Mouse (Mus musculus) C2C12 (cell line): Measurements from ENCODE around the gene Sypl2. TPM values are rescaled to one million over a fixed set of nuclear protein-coding genes. Genes with fewer than 3 reads are reported as not detected.
A peak's percentile ranks its signal among the peaks of the same experiment; 100 is the strongest.

Experiments
- H3K27me3 ChIP-seq: one replicate; pipeline ENCODE4 v1.6.1; 2011; ENCODE audit not compliant: control insufficient read depth, insufficient read depth, insufficient read length
- H3K36me3 ChIP-seq: one replicate; pipeline ENCODE4 v1.6.1; 2011; ENCODE audit not compliant: control insufficient read depth, insufficient read depth
- H3K4me3 ChIP-seq: one replicate; pipeline ENCODE4 v1.5.1; 2011; ENCODE audit warnings: mild to moderate bottlenecking, control low read depth; ENCODE audit not compliant: poor library complexity, insufficient read depth, severe bottlenecking
- H3K79me2 ChIP-seq: one replicate; pipeline ENCODE4 v1.6.1; 2011; ENCODE audit not compliant: control insufficient read depth, insufficient read depth
- H3K79me3 ChIP-seq: one replicate; pipeline ENCODE4 v1.6.1; 2011; ENCODE audit warnings: low read depth, control low read depth
- H3ac ChIP-seq: one replicate; pipeline ENCODE3; 2011; ENCODE audit warnings: low read depth; ENCODE audit not compliant: control insufficient read depth, insufficient read length
- CEBPB ChIP-seq: IDR thresholded peaks from one replicate; pipeline ENCODE4 v1.6.1; 2011; ENCODE audit warnings: low read depth, mild to moderate bottlenecking, control low read depth, moderate library complexity
- CTCF ChIP-seq: IDR thresholded peaks from one replicate; pipeline ENCODE4 v1.5.1; 2011; ENCODE audit not compliant: control insufficient read depth, insufficient read depth, insufficient read length
- FOSL1 ChIP-seq: IDR thresholded peaks from one replicate; pipeline ENCODE4 v1.8.0; 2011; ENCODE audit warnings: mild to moderate bottlenecking, low read length; ENCODE audit not compliant: poor library complexity, insufficient read depth, severe bottlenecking
- MAX ChIP-seq: IDR thresholded peaks from one replicate; pipeline ENCODE4 v1.6.1; 2011; ENCODE audit warnings: mild to moderate bottlenecking, control low read depth
- MYOD1 ChIP-seq: IDR thresholded peaks from one replicate; pipeline ENCODE4 v1.6.1; 2011; ENCODE audit warnings: low read depth; ENCODE audit not compliant: control insufficient read depth, insufficient read length
- MYOG ChIP-seq: IDR thresholded peaks from one replicate; pipeline ENCODE4 v1.6.1; 2011; ENCODE audit not compliant: control insufficient read depth, insufficient read length; ENCODE audit errors: extremely low read depth
- USF1 ChIP-seq: IDR thresholded peaks from one replicate; pipeline ENCODE4 v1.6.1; 2011; ENCODE audit warnings: low read depth, mild to moderate bottlenecking, control low read depth, moderate library complexity
- long read RNA-seq, 2 experiments: library from polyadenylated mRNA; unstranded; transcript quantifications; one replicate each; pipeline ENCODE4 v2.0.0; 2019 to 2020
- polyA plus RNA-seq: library from polyadenylated mRNA; unstranded; fragments of >200 nt; fragmentation: generic; extraction: Trizol; gene quantifications from one replicate; pipeline ENCODE4 v1.2.1, GENCODE M21; 2012; ENCODE audit warnings: missing spikeins

The Sypl2 gene
- polyA plus RNA-seq, result not detected
- long read RNA-seq, experiment 1, result 0 reads
- long read RNA-seq, experiment 2, result 0 reads

- peaks cover 44% of the 10 kb centered on the region for H3K27me3 ChIP-seq
- H3K79me3 ChIP-seq, result no peaks in the 10 kb centered on the region
- no peak within 1 kb of the TSS for H3ac ChIP-seq
- no peaks in the 10 kb centered on the region for H3K36me3 ChIP-seq
- TF ChIP-seq FOSL1, result no peak
- no peak for TF ChIP-seq CEBPB
- no peak for TF ChIP-seq MAX
- TF ChIP-seq MYOG, result no peak
- TF ChIP-seq USF1, result peak; percentile 3
- TF ChIP-seq CTCF, result no peak
- TF ChIP-seq MYOD1, result no peak
- H3K4me3 ChIP-seq, result no peak within 1 kb of the TSS
- H3K79me2 ChIP-seq, result no peaks in the 10 kb centered on the region
Measured at GRCm38 (mm10) chr3:108226558-108227350, at the start of gene Sypl2. TSS of gene Sypl2 (minus strand) at chr3:108226648.

- peaks cover 88% of the 10 kb centered on the region for H3K79me2 ChIP-seq
- H3ac ChIP-seq, result no peak overlapping the region
- no peak overlapping the region for H3K4me3 ChIP-seq
- peaks cover 27% of the 10 kb centered on the region for H3K36me3 ChIP-seq
- peaks cover 60% of the 10 kb centered on the region for H3K79me3 ChIP-seq
- no peak for TF ChIP-seq CEBPB
- no peak for TF ChIP-seq MYOG
- H3K27me3 ChIP-seq, result no peaks in the 10 kb centered on the region
Measured at GRCm38 (mm10) chr3:108259319-108259718, 32.9 kb upstream of the Sypl2 start.

GRCm38 (mm10) chr3:108257831-108258500 is 31.5 kb upstream of the Sypl2 start:
- H3K36me3 ChIP-seq, result peaks cover 18% of the 10 kb centered on the region
- H3K79me3 ChIP-seq, result peaks cover 55% of the 10 kb centered on the region
- H3K79me2 ChIP-seq, result peaks cover 77% of the 10 kb centered on the region
- TF ChIP-seq USF1 (no peak), CTCF (no peak), CEBPB (no peak), FOSL1 (no peak), MYOG (no peak), MAX (no peak), MYOD1 (no peak)
- H3ac ChIP-seq, result peak overlapping the region; percentile 98
- no peaks in the 10 kb centered on the region for H3K27me3 ChIP-seq
- peak overlapping the region; percentile 78 for H3K4me3 ChIP-seq

- H3K27me3 ChIP-seq, result no peaks in the 10 kb centered on the region
- peak within 1 kb of the TSS; percentile 98 for H3ac ChIP-seq
- H3K4me3 ChIP-seq, result peak within 1 kb of the TSS; percentile 78
- H3K79me2 ChIP-seq, result peaks cover 67% of the 10 kb centered on the region
- H3K79me3 ChIP-seq, result peaks cover 52% of the 10 kb centered on the region
- H3K36me3 ChIP-seq, result peaks cover 10% of the 10 kb centered on the region
- TF ChIP-seq CEBPB, result no peak
- peak; percentile 94 for TF ChIP-seq MAX
- no peak for TF ChIP-seq MYOD1
- TF ChIP-seq USF1, result no peak
Measured at GRCm38 (mm10) chr3:108256719-108257637, 30.5 kb upstream of the Sypl2 start, which contains the start of gene Psma5. TSS of gene Psma5 (plus strand) at chr3:108256926.

GRCm38 (mm10) chr3:108246857-108247256 is 20.4 kb upstream of the Sypl2 start:
- TF ChIP-seq MYOG (no peak), CTCF (no peak), USF1 (no peak)
- Histone ChIP-seq H3K79me3 (no peaks in the 10 kb centered on the region), H3K4me3 (no peak overlapping the region), H3ac (no peak overlapping the region), H3K36me3 (no peaks in the 10 kb centered on the region), H3K27me3 (peaks cover 6% of the 10 kb centered on the region), H3K79me2 (no peaks in the 10 kb centered on the region)
